Mouse (Mus musculus) olfactory bulb, adult 2 months (tissue): ENCODE measurements around the gene Tlr7. TPM values are rescaled to one million over a fixed set of nuclear protein-coding genes. Genes with fewer than 3 reads are reported as not detected.
"Not testable (repeated sequence)": the region's sequence is repeated elsewhere in the genome, so short reads cannot be mapped to it uniquely, and the experiment has no call there.

Experiments used
- H3K27ac ChIP-seq: fragments of 200-500 bp; 2 replicates; pipeline ENCODE4 v1.5.1; 2012; ENCODE audit warnings: low read depth, low read length; ENCODE audit not compliant: insufficient read depth
- H3K4me1 ChIP-seq: fragments of 200-500 bp; 2 replicates; pipeline ENCODE4 v1.6.1; 2012; ENCODE audit warnings: low read length; ENCODE audit not compliant: control insufficient read depth, insufficient read depth
- H3K4me3 ChIP-seq: fragments of 200-500 bp; 2 replicates; pipeline ENCODE4 v1.5.1; 2012; ENCODE audit warnings: mild to moderate bottlenecking, low read depth, low read length, moderate library complexity; ENCODE audit not compliant: insufficient read depth
- CTCF ChIP-seq: fragments of 200-500 bp; IDR thresholded peaks from 2 replicates; pipeline ENCODE4 v1.5.1; 2012; ENCODE audit warnings: low read depth, mild to moderate bottlenecking, low read length, moderate library complexity; ENCODE audit not compliant: insufficient read depth
- POLR2A ChIP-seq: fragments of 200-500 bp; IDR thresholded peaks from 2 replicates; pipeline ENCODE4 v1.6.1; 2012; ENCODE audit warnings: mild to moderate bottlenecking, low read depth, low read length, moderate library complexity; ENCODE audit not compliant: insufficient read depth
- WGBS: fragments of 180-500 bp; shearing (Covaris S2); methylation state at CpG from one replicate; pipeline ENCODE4 v1.1.7; 2018; 5-methylcytosine and 5-hydroxymethylcytosine counted together
- polyA plus RNA-seq: library from polyadenylated mRNA; stranded (reverse); fragments of >200 nt; gene quantifications from 2 replicates; pipeline ENCODE4 v1.2.4, GENCODE M21; 2012; ENCODE audit warnings: low replicate concordance; ENCODE audit not compliant: missing spikeins, insufficient read depth, insufficient read length

Tlr7 gene
- polyA plus RNA-seq, 1 experiment, result not detected

DNA sequence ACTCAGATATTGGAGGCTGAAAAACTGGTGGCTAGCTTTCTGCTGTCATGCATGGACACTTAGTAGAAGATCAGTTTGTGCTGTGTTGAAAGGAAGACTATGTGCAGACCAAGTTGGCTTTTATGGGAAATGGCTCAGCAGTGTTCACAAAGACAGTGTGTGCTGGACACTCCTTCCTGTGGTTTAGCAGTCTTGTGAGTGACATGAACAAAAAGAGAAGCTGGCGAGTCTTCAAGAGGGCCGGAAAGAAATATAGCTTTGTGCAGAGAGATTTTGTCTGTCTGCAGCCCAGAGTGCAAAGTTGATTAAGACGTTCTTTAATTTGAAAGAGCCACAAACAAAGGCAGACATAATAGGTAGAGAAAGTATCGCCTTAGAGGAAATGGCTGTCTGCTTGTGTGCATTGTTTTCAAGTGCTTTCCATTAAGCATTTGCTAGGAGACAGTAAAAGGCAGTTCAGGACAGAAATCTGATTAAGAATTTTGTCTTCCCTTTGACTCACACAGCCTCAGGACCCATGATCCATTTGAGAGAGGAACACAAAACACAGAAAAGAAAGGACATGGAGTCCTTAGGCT lies 11.4 kb downstream of the Tlr7 start:
- Histone ChIP-seq H3K4me1 (0 out of 2 replicates have a peak, but pooled peaks cover 2% of the 10 kb centered on the region), H3K27ac (no peak overlapping the region), H3K4me3 (no peak overlapping the region)
- TF ChIP-seq POLR2A, result no peak
- no peak for TF ChIP-seq CTCF
- WGBS, result 53% methylated on average over 4 of the region's 4 CpGs

DNA sequence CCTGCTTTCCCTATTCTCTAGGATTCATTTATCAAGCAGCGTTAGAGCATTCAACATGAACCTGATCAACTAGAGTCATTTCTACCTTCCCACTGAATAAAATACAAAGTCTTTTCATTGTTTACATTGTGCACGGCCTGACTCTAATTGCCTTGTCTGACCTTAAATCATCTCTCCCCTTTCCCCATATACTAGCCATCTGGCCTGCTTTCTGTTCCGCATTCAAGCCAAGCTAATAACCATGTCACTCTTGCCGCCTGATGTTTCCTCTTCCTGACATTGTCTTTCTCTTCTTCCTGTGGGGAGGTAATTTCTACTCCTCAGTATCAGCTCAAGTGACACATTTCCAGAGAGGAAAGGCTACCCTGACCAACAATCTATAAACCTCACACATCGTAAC lies 14.6 kb downstream of the Tlr7 start:
- 0 out of 2 replicates have a peak, but pooled peaks cover 1% of the 10 kb centered on the region for H3K4me1 ChIP-seq

DNA sequence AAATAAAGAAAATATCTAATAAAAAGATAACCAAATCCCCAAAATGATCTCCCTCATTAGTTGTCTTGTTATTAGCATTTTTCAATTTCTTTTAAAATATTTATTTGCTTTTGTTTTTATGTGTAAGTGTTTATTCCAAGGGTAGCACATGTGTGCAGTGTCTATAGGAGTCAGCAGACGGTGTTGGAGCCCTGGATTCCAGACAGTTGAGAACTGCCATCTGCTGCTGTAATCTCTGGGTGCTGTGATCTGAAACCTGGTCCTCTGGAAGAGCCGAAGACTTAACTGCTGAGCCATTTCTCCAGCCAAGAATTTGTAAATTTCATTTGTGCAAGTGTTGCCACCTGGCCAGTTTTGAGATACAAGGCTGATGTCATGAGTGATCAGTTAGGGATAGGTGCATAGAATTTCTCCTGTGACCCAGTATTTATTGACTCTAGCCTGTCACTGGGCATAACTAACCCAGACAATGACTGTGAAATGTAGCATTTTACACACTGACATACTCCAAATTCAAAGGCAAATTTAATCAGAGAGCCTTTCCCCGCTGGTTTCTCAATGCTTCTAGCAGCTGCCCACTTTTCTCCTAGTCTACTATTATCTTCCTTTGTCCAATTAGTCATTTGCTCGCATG lies 15.1 kb downstream of the Tlr7 start:
- 53% methylated on average over 4 of the region's 4 CpGs for WGBS
- H3K4me3 ChIP-seq, result no peak overlapping the region
- H3K4me1 ChIP-seq, result no peaks in the 10 kb centered on the region
- no peak overlapping the region for H3K27ac ChIP-seq
- no peak for TF ChIP-seq CTCF
- TF ChIP-seq POLR2A, result no peak

More for the DNA sequence above, 14.6 kb downstream of the Tlr7 start:
- TF ChIP-seq CTCF, result no peak
- no peak for TF ChIP-seq POLR2A
- 78% methylated on average over 5 of the region's 5 CpGs for WGBS
- no peak overlapping the region for H3K27ac ChIP-seq
- no peak overlapping the region for H3K4me3 ChIP-seq

DNA sequence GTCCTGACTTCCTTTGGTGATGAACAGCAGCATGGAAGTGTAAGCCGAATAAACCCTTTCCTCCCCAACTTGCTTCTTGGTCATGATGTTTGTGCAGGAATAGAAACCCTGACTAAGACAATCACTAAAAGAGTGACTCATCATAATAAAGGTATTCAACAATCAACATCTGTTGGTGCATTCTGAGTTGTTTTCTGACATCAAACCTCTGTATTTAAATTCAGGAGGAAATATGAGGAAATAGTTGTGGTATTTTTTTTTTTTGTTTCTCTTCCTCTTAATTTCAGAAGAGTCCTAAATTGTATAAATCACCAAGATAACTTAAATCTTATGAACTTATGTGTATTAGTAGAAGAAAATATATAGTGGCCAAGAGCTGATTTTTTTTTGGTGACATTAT lies 28.3 kb downstream of the Tlr7 start:
- H3K4me3 ChIP-seq, H3K27ac ChIP-seq, H3K4me1 ChIP-seq: not testable (repeated sequence)
- 91% methylated on average over 1 of the region's 1 CpGs for whole genome bisulfite sequencing

GRCm38 (mm10) chrX:167276953-167277352 lies 53.4 kb downstream of the Tlr7 start:
- no peaks in the 10 kb centered on the region for H3K4me1 ChIP-seq
- no peak overlapping the region for H3K4me3 ChIP-seq
- H3K27ac ChIP-seq, result no peak overlapping the region
- 21% methylated on average over 9 of the region's 9 CpGs for WGBS
- TF ChIP-seq CTCF, result no peak

GRCm38 (mm10) chrX:167276551-167276950 lies 53.8 kb downstream of the Tlr7 start:
- Histone ChIP-seq H3K27ac (no peak overlapping the region), H3K4me1 (no peaks in the 10 kb centered on the region), H3K4me3 (no peak overlapping the region)
- TF ChIP-seq CTCF (no peak), POLR2A (no peak)
- 53% methylated on average over 10 of the region's 10 CpGs for WGBS

DNA sequence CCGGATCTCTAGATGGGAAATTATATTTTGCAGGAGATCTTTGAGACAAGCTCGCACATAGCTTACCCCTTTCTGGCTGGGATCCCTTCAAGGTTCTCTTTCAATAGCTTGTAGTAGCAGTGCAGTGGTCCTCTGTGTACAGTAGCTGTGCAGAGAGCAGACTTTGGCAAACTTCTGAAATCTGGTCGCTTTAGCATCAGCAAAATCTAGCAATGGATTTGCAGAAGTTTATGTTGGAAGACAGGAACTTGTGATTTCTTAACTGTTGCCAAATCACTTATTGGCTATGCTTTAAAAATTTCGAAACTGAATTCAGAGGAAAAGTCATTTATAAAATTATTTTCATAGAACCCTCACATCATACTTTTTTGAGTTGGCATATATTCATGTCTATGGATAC lies 66.3 kb downstream of the Tlr7 start, which contains the start of gene Tlr8:
Gene Tlr8 (minus strand): TSS at position 244 of the 400 bp plus-strand sequence.
- H3K4me3 ChIP-seq, result no peak within 1 kb of the TSS
- no peak for TF ChIP-seq POLR2A
- H3K27ac ChIP-seq, result no peak within 1 kb of the TSS
- 58% methylated on average over 4 of the region's 4 CpGs for WGBS
- H3K4me1 ChIP-seq, result no peaks in the 10 kb centered on the region

- H3K4me1 ChIP-seq, result no peaks in the 10 kb centered on the region
- H3K27ac ChIP-seq, result no peak overlapping the region
- WGBS, result 79% methylated on average over 4 of the region's 4 CpGs
- TF ChIP-seq POLR2A (no peak), CTCF (no peak)
- H3K4me3 ChIP-seq, result no peak overlapping the region
Observed at GRCm38 (mm10) chrX:167263530-167263929, 66.8 kb downstream of the Tlr7 start.

Other genes starting within 250 kb of the Tlr7 start
- 1,274 and 4,546 TPM in 2 replicates for gene Tmsb4x, start 121.2 kb downstream of the Tlr7 start, polyA plus RNA-seq
- not detected in 2 replicates for gene Tlr8, start 66.2 kb downstream of the Tlr7 start, polyA plus RNA-seq
- gene Prps2, start 52.2 kb upstream of the Tlr7 start, polyA plus RNA-seq, result not detected in 2 replicates